Mouse (Mus musculus): ENCODE results near the gene Crybg1. TPM values are rescaled to one million over a fixed set of nuclear protein-coding genes. Genes with fewer than 3 reads are reported as not detected.
"Not testable (repeated sequence)": the region's sequence is repeated elsewhere in the genome, so short reads cannot be mapped to it uniquely, and the experiment has no call there.

Crybg1 gene
- polyA plus RNA-seq, 1 experiment from 2014 or later: 1.5 TPM

- 86% methylated on average over 6 of the region's 6 CpGs for WGBS (ENCODE audit: insufficient replicate concordance)
- no peaks in the 10 kb centered on the region for H3K9me3 ChIP-seq (ENCODE audit: low read length)
- H3K36me3 ChIP-seq (replicated peaks; ENCODE audit: insufficient read depth, low read length): 0 out of 2 replicates have a peak, but pooled peaks cover 5% of the 10 kb centered on the region
- no peak overlapping the region for H3K9ac ChIP-seq (replicated peaks)
- H3K27ac ChIP-seq (ENCODE audit: low read depth): no peak overlapping the region
- no peaks in the 10 kb centered on the region for H3K4me1 ChIP-seq (ENCODE audit: insufficient read depth)
- no peak for DNase-seq
- no peak overlapping the region for H3K4me2 ChIP-seq (ENCODE audit: low read depth, low read length)
- H3K27me3 ChIP-seq (ENCODE audit: insufficient read depth, low read length): no peaks in the 10 kb centered on the region
- no peak for ATAC-seq
- H3K4me3 ChIP-seq (ENCODE audit: low read depth, low read length): no peak overlapping the region
- TF ChIP-seq CTCF (IDR thresholded peaks at IDR 0.05; ENCODE audit: low read depth) (no peak), EP300 (IDR thresholded peaks at IDR 0.05; ENCODE audit: low read depth) (no peak)
Measured at GRCm38 (mm10) chr10:43982470-43982869, 166.2 kb downstream of the Crybg1 start.

- not testable (repeated sequence) for H3K4me3 ChIP-seq (ENCODE audit: low read depth, low read length); ATAC-seq; DNase-seq; H3K27me3 ChIP-seq (ENCODE audit: insufficient read depth, low read length); H3K27ac ChIP-seq (ENCODE audit: low read depth); H3K9me3 ChIP-seq (ENCODE audit: low read length); H3K4me2 ChIP-seq (ENCODE audit: low read depth, low read length); H3K36me3 ChIP-seq (replicated peaks; ENCODE audit: insufficient read depth, low read length); H3K4me1 ChIP-seq (ENCODE audit: insufficient read depth); H3K9ac ChIP-seq (replicated peaks)
- 77% methylated on average over 3 of the region's 3 CpGs for WGBS (ENCODE audit: insufficient replicate concordance)
Measured at GRCm38 (mm10) chr10:43980742-43981141, 167.9 kb downstream of the Crybg1 start.

- H3K4me3 ChIP-seq (ENCODE audit: low read depth, low read length): no peak overlapping the region
- DNase-seq: no peak
- no peaks in the 10 kb centered on the region for H3K9me3 ChIP-seq (ENCODE audit: low read length)
- TF ChIP-seq CTCF (IDR thresholded peaks at IDR 0.05; ENCODE audit: low read depth): no peak
- TF ChIP-seq EP300 (IDR thresholded peaks at IDR 0.05; ENCODE audit: low read depth): no peak
- H3K4me2 ChIP-seq (ENCODE audit: low read depth, low read length): no peak overlapping the region
- H3K27me3 ChIP-seq (ENCODE audit: insufficient read depth, low read length): no peaks in the 10 kb centered on the region
- ATAC-seq: no peak
- no peak overlapping the region for H3K27ac ChIP-seq (ENCODE audit: low read depth)
- no peaks in the 10 kb centered on the region for H3K4me1 ChIP-seq (ENCODE audit: insufficient read depth)
- no peak overlapping the region for H3K9ac ChIP-seq (replicated peaks)
- H3K36me3 ChIP-seq (replicated peaks; ENCODE audit: insufficient read depth, low read length): 0 out of 2 replicates have a peak, but pooled peaks cover 6% of the 10 kb centered on the region
- WGBS (ENCODE audit: insufficient replicate concordance): 23% methylated on average over 1 of the region's 1 CpGs
Measured at GRCm38 (mm10) chr10:43980080-43980479, 168.6 kb downstream of the Crybg1 start.

GRCm38 (mm10) chr10:43977353-43977752, 171.3 kb downstream of the Crybg1 start:
- no peak for TF ChIP-seq EP300 (IDR thresholded peaks at IDR 0.05; ENCODE audit: low read depth)
- no peak for TF ChIP-seq CTCF (IDR thresholded peaks at IDR 0.05; ENCODE audit: low read depth)
- Histone ChIP-seq H3K4me3 (ENCODE audit: low read depth, low read length) (no peak overlapping the region), H3K9me3 (ENCODE audit: low read length) (no peaks in the 10 kb centered on the region), H3K27me3 (ENCODE audit: insufficient read depth, low read length) (no peaks in the 10 kb centered on the region), H3K36me3 (replicated peaks; ENCODE audit: insufficient read depth, low read length) (peaks cover 6% of the 10 kb centered on the region; the same call in 1 of the 2 replicates), H3K9ac (replicated peaks) (no peak overlapping the region), H3K4me1 (ENCODE audit: insufficient read depth) (no peaks in the 10 kb centered on the region), H3K27ac (ENCODE audit: low read depth) (no peak overlapping the region), H3K4me2 (ENCODE audit: low read depth, low read length) (no peak overlapping the region)
- WGBS (ENCODE audit: insufficient replicate concordance): 46% methylated on average over 3 of the region's 3 CpGs
- no peak for ATAC-seq
- no peak for DNase-seq

GRCm38 (mm10) chr10:43973244-43973643, 175.4 kb downstream of the Crybg1 start:
- no peaks in the 10 kb centered on the region for H3K27me3 ChIP-seq (ENCODE audit: insufficient read depth, low read length)
- 54% methylated on average over 2 of the region's 2 CpGs for WGBS (ENCODE audit: insufficient replicate concordance)
- ATAC-seq: no peak

GRCm38 (mm10) chr10:43964943-43965342, 183.7 kb downstream of the Crybg1 start:
- Histone ChIP-seq H3K9me3 (ENCODE audit: low read length) (no peaks in the 10 kb centered on the region), H3K36me3 (replicated peaks; ENCODE audit: insufficient read depth, low read length) (peaks cover 3% of the 10 kb centered on the region; the same call in 1 of the 2 replicates), H3K27ac (ENCODE audit: low read depth) (no peak overlapping the region), H3K4me3 (ENCODE audit: low read depth, low read length) (no peak overlapping the region), H3K27me3 (ENCODE audit: insufficient read depth, low read length) (no peaks in the 10 kb centered on the region), H3K4me2 (ENCODE audit: low read depth, low read length) (no peak overlapping the region), H3K9ac (replicated peaks) (no peak overlapping the region), H3K4me1 (ENCODE audit: insufficient read depth) (no peaks in the 10 kb centered on the region)
- TF ChIP-seq CTCF (IDR thresholded peaks at IDR 0.05; ENCODE audit: low read depth) (no peak), EP300 (IDR thresholded peaks at IDR 0.05; ENCODE audit: low read depth) (no peak)
- DNase-seq (no peak), ATAC-seq (no peak)
- WGBS (ENCODE audit: insufficient replicate concordance): 66% methylated on average over 2 of the region's 2 CpGs

More at GRCm38 (mm10) chr10:43973244-43973643, 175.4 kb downstream of the Crybg1 start:
- no peak for DNase-seq
- no peaks in the 10 kb centered on the region for H3K9me3 ChIP-seq (ENCODE audit: low read length)
- H3K36me3 ChIP-seq (replicated peaks; ENCODE audit: insufficient read depth, low read length): peaks cover 2% of the 10 kb centered on the region; the same call in 1 of the 2 replicates
- H3K4me3 ChIP-seq (ENCODE audit: low read depth, low read length): no peak overlapping the region
- no peaks in the 10 kb centered on the region for H3K4me1 ChIP-seq (ENCODE audit: insufficient read depth)
- H3K4me2 ChIP-seq (ENCODE audit: low read depth, low read length): no peak overlapping the region
- no peak overlapping the region for H3K9ac ChIP-seq (replicated peaks)
- TF ChIP-seq CTCF (IDR thresholded peaks at IDR 0.05; ENCODE audit: low read depth): no peak
- TF ChIP-seq EP300 (IDR thresholded peaks at IDR 0.05; ENCODE audit: low read depth): no peak
- no peak overlapping the region for H3K27ac ChIP-seq (ENCODE audit: low read depth)

- Histone ChIP-seq H3K4me3 (ENCODE audit: low read depth, low read length) (no peak overlapping the region), H3K4me1 (ENCODE audit: insufficient read depth) (no peaks in the 10 kb centered on the region), H3K4me2 (ENCODE audit: low read depth, low read length) (no peak overlapping the region), H3K27me3 (ENCODE audit: insufficient read depth, low read length) (no peaks in the 10 kb centered on the region), H3K9me3 (ENCODE audit: low read length) (no peaks in the 10 kb centered on the region), H3K27ac (ENCODE audit: low read depth) (no peak overlapping the region), H3K9ac (replicated peaks) (no peak overlapping the region), H3K36me3 (replicated peaks; ENCODE audit: insufficient read depth, low read length) (peaks cover 11% of the 10 kb centered on the region; the same call in 1 of the 2 replicates)
- peak; percentile 70 for DNase-seq
- TF ChIP-seq CTCF (IDR thresholded peaks at IDR 0.05; ENCODE audit: low read depth): peak; percentile 88
- no peak for TF ChIP-seq EP300 (IDR thresholded peaks at IDR 0.05; ENCODE audit: low read depth)
- ATAC-seq: peak; percentile 12; the same call in 1 of the 2 replicates
Measured at GRCm38 (mm10) chr10:43953942-43954341, 194.7 kb downstream of the Crybg1 start.
